ENCODE assay signal across 18 mouse cellular contexts in the genomic region with DNA sequence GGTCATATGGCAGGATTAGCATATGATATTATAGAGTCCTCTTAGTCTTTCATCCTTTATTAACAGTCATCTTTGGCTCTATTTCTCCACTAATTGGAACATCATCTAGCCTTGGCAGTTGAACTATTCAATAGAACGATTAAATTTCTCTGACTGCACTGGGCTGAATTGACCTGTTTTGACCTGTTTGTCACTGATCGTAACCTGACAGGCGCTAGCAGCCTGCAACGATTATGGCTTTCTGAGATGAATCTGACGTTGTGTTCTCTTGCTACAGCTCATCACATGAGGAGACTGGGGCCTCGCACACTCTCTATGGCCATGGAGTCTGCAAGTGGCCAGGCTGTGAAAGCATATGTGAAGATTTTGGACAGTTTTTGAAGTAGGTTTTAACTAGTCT.
"Had no signal": no experiment of that assay in that cellular context is flagged by ENCODE, and none has a peak within 500 bp of the region (broad histone marks: within the 10 kb centered on the region; RNA-seq: fewer than 3 reads in every experiment).

No protein-coding gene starts in this region.

- H3K4me1 ChIP-seq: kidney, embryonic 15.5 days; limb, embryonic 12.5 days; limb, embryonic 15.5 days had no signal

- H3K4me3 ChIP-seq: kidney, embryonic 15.5 days; left cerebral cortex, adult 2 months; limb, embryonic 12.5 days; limb, embryonic 15.5 days; midbrain, embryonic 13.5 days had no signal

- H3K9ac ChIP-seq: kidney, embryonic 15.5 days; limb, embryonic 12.5 days; limb, embryonic 15.5 days; liver, embryonic 14.5 days; liver, postnatal 0 days; lung, embryonic 14.5 days; midbrain, embryonic 13.5 days had no signal

- ATAC-seq: liver, postnatal 0 days; lung, postnatal 0 days; midbrain, embryonic 13.5 days had no signal

- H3K27ac ChIP-seq: kidney, embryonic 15.5 days; left cerebral cortex, adult 2 months; limb, embryonic 12.5 days; limb, embryonic 15.5 days; liver, embryonic 14.5 days; macrophage; midbrain, embryonic 13.5 days had no signal

- DNase-seq: kidney, adult 8-10 months; kidney, postnatal 10 days; kidney, postnatal 36 days; layer of hippocampus, postnatal 36 days; left cerebral cortex, postnatal 4 days; liver, postnatal 0 days; lung, embryonic 14.5 days; thymus, adult 18-20 months; thymus, postnatal 36 days had no signal

- H3K36me3 ChIP-seq: kidney, embryonic 15.5 days; limb, embryonic 12.5 days had no signal

- H3K27me3 ChIP-seq: kidney, embryonic 15.5 days; limb, embryonic 12.5 days; limb, embryonic 15.5 days; midbrain, embryonic 13.5 days had no signal

- H3K4me2 ChIP-seq: kidney, embryonic 15.5 days; limb, embryonic 12.5 days; limb, embryonic 15.5 days; liver, embryonic 11.5 days; lung, embryonic 14.5 days; midbrain, embryonic 13.5 days had no signal

- H3K9me3 ChIP-seq: kidney, embryonic 15.5 days; limb, embryonic 12.5 days; limb, embryonic 15.5 days; midbrain, embryonic 13.5 days had no signal
